Mouse (Mus musculus): ENCODE data around the gene Sema6c. TPM values are rescaled to one million over a fixed set of nuclear protein-coding genes. Genes with fewer than 3 reads are reported as not detected.
"Not testable (repeated sequence)": the region's sequence is repeated elsewhere in the genome, so short reads cannot be mapped to it uniquely, and the experiment has no call there.

The Sema6c gene
- polyA plus RNA-seq, 1 experiment from 2014 or later: 33.1 TPM

- ATAC-seq (replicated peaks): no peak
- no peaks in the 10 kb centered on the region for H3K9me3 ChIP-seq
- H3K9ac ChIP-seq: no peak overlapping the region
- H3K4me2 ChIP-seq: no peak overlapping the region
- no peak overlapping the region for H3K4me3 ChIP-seq
- no peak overlapping the region for H3K27ac ChIP-seq
- no peaks in the 10 kb centered on the region for H3K27me3 ChIP-seq (replicated peaks)
- no peaks in the 10 kb centered on the region for H3K4me1 ChIP-seq
- peaks cover 23% of the 10 kb centered on the region for H3K36me3 ChIP-seq (replicated peaks)
- WGBS: 92% methylated on average over 1 of the region's 1 CpGs
Measured at GRCm38 (mm10) chr3:95199101-95199500, 38.8 kb downstream of the Sema6c start.

- no peak overlapping the region for H3K4me3 ChIP-seq
- no peak overlapping the region for H3K27ac ChIP-seq
- H3K9ac ChIP-seq: no peak overlapping the region
- no peaks in the 10 kb centered on the region for H3K4me1 ChIP-seq
- H3K36me3 ChIP-seq (replicated peaks): peaks cover 28% of the 10 kb centered on the region
- ATAC-seq (replicated peaks): no peak
- 69% methylated on average over 7 of the region's 7 CpGs for WGBS
- no peaks in the 10 kb centered on the region for H3K9me3 ChIP-seq
- H3K27me3 ChIP-seq (replicated peaks): no peaks in the 10 kb centered on the region
- H3K4me2 ChIP-seq: no peak overlapping the region
Measured at GRCm38 (mm10) chr3:95200132-95200531, 39.9 kb downstream of the Sema6c start.

GRCm38 (mm10) chr3:95200562-95200961, 40.3 kb downstream of the Sema6c start:
- H3K27ac ChIP-seq: no peak overlapping the region
- H3K9me3 ChIP-seq: no peaks in the 10 kb centered on the region
- no peak overlapping the region for H3K9ac ChIP-seq
- H3K27me3 ChIP-seq (replicated peaks): no peaks in the 10 kb centered on the region
- WGBS: 68% methylated on average over 2 of the region's 2 CpGs
- ATAC-seq (replicated peaks): no peak
- H3K4me3 ChIP-seq: no peak overlapping the region
- H3K4me2 ChIP-seq: no peak overlapping the region
- H3K4me1 ChIP-seq: no peaks in the 10 kb centered on the region
- peaks cover 28% of the 10 kb centered on the region for H3K36me3 ChIP-seq (replicated peaks)

GRCm38 (mm10) chr3:95203880-95204279, 43.6 kb downstream of the Sema6c start:
- H3K4me2 ChIP-seq: no peak overlapping the region
- no peak overlapping the region for H3K9ac ChIP-seq
- peaks cover 24% of the 10 kb centered on the region for H3K36me3 ChIP-seq (replicated peaks)
- H3K27me3 ChIP-seq (replicated peaks): no peaks in the 10 kb centered on the region
- WGBS: 89% methylated on average over 6 of the region's 6 CpGs
- no peak overlapping the region for H3K27ac ChIP-seq
- ATAC-seq (replicated peaks): no peak
- H3K9me3 ChIP-seq: no peaks in the 10 kb centered on the region
- no peak overlapping the region for H3K4me3 ChIP-seq
- no peaks in the 10 kb centered on the region for H3K4me1 ChIP-seq

- Histone ChIP-seq H3K9ac (no peak overlapping the region), H3K4me1 (no peaks in the 10 kb centered on the region), H3K4me2 (no peak overlapping the region), H3K4me3 (no peak overlapping the region), H3K27ac (no peak overlapping the region), H3K27me3 (replicated peaks) (no peaks in the 10 kb centered on the region), H3K9me3 (no peaks in the 10 kb centered on the region), H3K36me3 (replicated peaks) (peaks cover 5% of the 10 kb centered on the region; the same call in 1 of the 2 replicates)
- WGBS: 82% methylated on average over 4 of the region's 4 CpGs
- no peak for ATAC-seq (replicated peaks)
Measured at GRCm38 (mm10) chr3:95208286-95208685, 48.0 kb downstream of the Sema6c start.

GRCm38 (mm10) chr3:95210585-95210984, 50.3 kb downstream of the Sema6c start:
- ATAC-seq (replicated peaks): no peak
- Histone ChIP-seq H3K4me1 (no peaks in the 10 kb centered on the region), H3K4me2 (no peak overlapping the region), H3K27me3 (replicated peaks) (no peaks in the 10 kb centered on the region), H3K27ac (no peak overlapping the region), H3K36me3 (replicated peaks) (peaks cover 8% of the 10 kb centered on the region; the same call in 1 of the 2 replicates), H3K9me3 (no peaks in the 10 kb centered on the region), H3K9ac (no peak overlapping the region), H3K4me3 (no peak overlapping the region)
- WGBS: 44% methylated on average over 2 of the region's 2 CpGs

GRCm38 (mm10) chr3:95212889-95213608, 52.8 kb downstream of the Sema6c start:
- WGBS: 81% methylated on average over 10 of the region's 10 CpGs
- ATAC-seq (replicated peaks); H3K36me3 ChIP-seq (replicated peaks); H3K27me3 ChIP-seq (replicated peaks); H3K27ac ChIP-seq; H3K4me3 ChIP-seq; H3K4me2 ChIP-seq; H3K9me3 ChIP-seq; H3K9ac ChIP-seq: not testable (repeated sequence)
- peaks cover 14% of the 10 kb centered on the region for H3K4me1 ChIP-seq

GRCm38 (mm10) chr3:95213609-95213975, 53.3 kb downstream of the Sema6c start:
- Histone ChIP-seq H3K36me3 (replicated peaks) (peaks cover 11% of the 10 kb centered on the region; the same call in 1 of the 2 replicates), H3K4me1 (peaks cover 19% of the 10 kb centered on the region), H3K27me3 (replicated peaks) (no peaks in the 10 kb centered on the region), H3K27ac (no peak overlapping the region), H3K4me2 (no peak overlapping the region), H3K9ac (no peak overlapping the region), H3K4me3 (no peak overlapping the region), H3K9me3 (no peaks in the 10 kb centered on the region)
- ATAC-seq (replicated peaks): no peak
- 100% methylated on average over 1 of the region's 1 CpGs for WGBS

GRCm38 (mm10) chr3:95216655-95217254, 56.5 kb downstream of the Sema6c start:
- H3K4me3 ChIP-seq: peak overlapping the region; percentile 68
- peak overlapping the region; percentile 61 for H3K4me2 ChIP-seq
- peaks cover 33% of the 10 kb centered on the region for H3K36me3 ChIP-seq (replicated peaks)
- 17% methylated on average over 4 of the region's 4 CpGs for WGBS
- peak overlapping the region; percentile 94 for H3K27ac ChIP-seq
- ATAC-seq (replicated peaks): no peak
- H3K4me1 ChIP-seq: peaks cover 23% of the 10 kb centered on the region
- H3K9ac ChIP-seq: peak overlapping the region; percentile 79
- no peaks in the 10 kb centered on the region for H3K9me3 ChIP-seq
- no peaks in the 10 kb centered on the region for H3K27me3 ChIP-seq (replicated peaks)

- H3K9me3 ChIP-seq: no peaks in the 10 kb centered on the region
- peak within 1 kb of the TSS; percentile 61 for H3K4me2 ChIP-seq
- H3K4me1 ChIP-seq: peaks cover 23% of the 10 kb centered on the region
- H3K27me3 ChIP-seq (replicated peaks): no peaks in the 10 kb centered on the region
- peak within 1 kb of the TSS; percentile 79 for H3K9ac ChIP-seq
- H3K4me3 ChIP-seq: peak within 1 kb of the TSS; percentile 68
- peaks cover 33% of the 10 kb centered on the region for H3K36me3 ChIP-seq (replicated peaks)
- peak within 1 kb of the TSS; percentile 94 for H3K27ac ChIP-seq
- peak; percentile 90 for ATAC-seq (replicated peaks)
- WGBS: under 1% methylated on average over 55 of the region's 56 CpGs
Measured at GRCm38 (mm10) chr3:95217255-95218134, 57.2 kb downstream of the Sema6c start, which contains the start of gene Gabpb2. Gene Gabpb2 (minus strand): TSS chr3:95217916.

GRCm38 (mm10) chr3:95218466-95219137, 58.3 kb downstream of the Sema6c start:
- no peak for ATAC-seq (replicated peaks)
- peak overlapping the region; percentile 61 for H3K4me2 ChIP-seq
- no peaks in the 10 kb centered on the region for H3K9me3 ChIP-seq
- H3K4me1 ChIP-seq: peaks cover 29% of the 10 kb centered on the region
- 84% methylated on average over 6 of the region's 6 CpGs for WGBS
- H3K9ac ChIP-seq: no peak overlapping the region
- H3K27me3 ChIP-seq (replicated peaks): no peaks in the 10 kb centered on the region
- peak overlapping the region; percentile 94; the same call in 1 of the 2 replicates for H3K27ac ChIP-seq
- H3K4me3 ChIP-seq: no peak overlapping the region
- H3K36me3 ChIP-seq (replicated peaks): peaks cover 33% of the 10 kb centered on the region

- Histone ChIP-seq H3K9me3 (no peaks in the 10 kb centered on the region), H3K4me1 (peaks cover 44% of the 10 kb centered on the region), H3K9ac (no peak overlapping the region), H3K27me3 (replicated peaks) (no peaks in the 10 kb centered on the region), H3K27ac (no peak overlapping the region), H3K36me3 (replicated peaks) (peaks cover 24% of the 10 kb centered on the region), H3K4me2 (no peak overlapping the region), H3K4me3 (no peak overlapping the region)
- WGBS: 90% methylated on average over 2 of the region's 2 CpGs
- no peak for ATAC-seq (replicated peaks)
Measured at GRCm38 (mm10) chr3:95223041-95223440, 62.8 kb downstream of the Sema6c start.

Measured in midbrain, embryonic 15.5 days (tissue).